ENCODE assay signal across 10 mouse cellular contexts in genomic region chr7:110787310-110787709, GRCm38 (mm10). TPM values are rescaled to one million over a fixed set of nuclear protein-coding genes. Genes with fewer than 3 reads are reported as not detected.
DNase-seq lines count a peak whose midpoint lies in the region; ATAC-seq and TF ChIP-seq lines count a peak whose summit lies in the region.
"Had no signal": no experiment of that assay in that cellular context is flagged by ENCODE, and none has a peak within 500 bp of the region (broad histone marks: within the 10 kb centered on the region; RNA-seq: fewer than 3 reads in every experiment).

No protein-coding gene starts in this region.

- H3K27ac ChIP-seq in lung, embryonic 14.5 days (ENCODE audit: low read depth), result no peak overlapping the region
- H3K27ac ChIP-seq in midbrain, postnatal 0 days (ENCODE audit: low read depth, low read length), result no peak overlapping the region

- 43% methylated on average over 6 of the region's 6 CpGs for WGBS in lung, embryonic 14.5 days
- 64% methylated on average over 6 of the region's 6 CpGs for whole genome bisulfite sequencing in midbrain, postnatal 0 days

- H3K9me3 ChIP-seq in lung, embryonic 14.5 days (ENCODE audit: low read depth, low read length), result no peaks in the 10 kb centered on the region
- no peaks in the 10 kb centered on the region for H3K9me3 ChIP-seq in midbrain, postnatal 0 days (ENCODE audit: low read length)

- no peak overlapping the region for H3K9ac ChIP-seq in lung, embryonic 14.5 days
- no peak overlapping the region for H3K9ac ChIP-seq in midbrain, postnatal 0 days (replicated peaks; ENCODE audit: low read length, poor library complexity, severe bottlenecking)

- peak; percentile 21; the same call in 1 of the 2 replicates for ATAC-seq in lung, embryonic 14.5 days (ENCODE audit: insufficient read depth)
- no peak for ATAC-seq in midbrain, postnatal 0 days (ENCODE audit: low FRiP score)

- H3K4me2 ChIP-seq in lung, embryonic 14.5 days, result no peak overlapping the region
- H3K4me2 ChIP-seq in midbrain, postnatal 0 days (ENCODE audit: low read depth, low read length, poor library complexity, severe bottlenecking), result no peak overlapping the region

- H3K4me3 ChIP-seq in lung, embryonic 14.5 days (ENCODE audit: low read depth, low read length), result no peak overlapping the region
- no peak overlapping the region for H3K4me3 ChIP-seq in midbrain, postnatal 0 days (ENCODE audit: low read depth, low read length)
- H3K4me3 ChIP-seq: erythroblast, embryonic 14.5 days had no signal

- no peaks in the 10 kb centered on the region for H3K27me3 ChIP-seq in lung, embryonic 14.5 days (ENCODE audit: insufficient read depth, low read length)
- H3K27me3 ChIP-seq in midbrain, postnatal 0 days (ENCODE audit: insufficient read depth, low read length), result no peaks in the 10 kb centered on the region

- intact Hi-C loops in gastrocnemius, postnatal 36 days (cut with DNase I), result no loop called here
- intact Hi-C loops in heart, postnatal 10 days (cut with DNase I), result loop anchor here (10.0 kb wide), 1 partner anchor 233 kb away; no protein-coding TSS in a partner anchor
- intact Hi-C loops in left cerebral cortex, postnatal 4 days (cut with DNase I), result no loop called here
- intact Hi-C loops in left cerebral cortex, postnatal 14 days (cut with DNase I), result no loop called here

- no peak for TF ChIP-seq CTCF in lung, embryonic 14.5 days (IDR thresholded peaks at IDR 0.05; ENCODE audit: low read depth)
- no peak for TF ChIP-seq CTCF in midbrain, postnatal 0 days (IDR thresholded peaks at IDR 0.05)

- H3K4me1 ChIP-seq in lung, embryonic 14.5 days (ENCODE audit: insufficient read depth), result peaks cover 7% of the 10 kb centered on the region; the same call in 1 of the 2 replicates
- H3K4me1 ChIP-seq in midbrain, postnatal 0 days (ENCODE audit: insufficient read depth, low read length), result no peaks in the 10 kb centered on the region

- no peaks in the 10 kb centered on the region for H3K36me3 ChIP-seq in lung, embryonic 14.5 days (ENCODE audit: insufficient read depth)
- H3K36me3 ChIP-seq in midbrain, postnatal 0 days (ENCODE audit: insufficient read depth, low read length), result peaks cover 4% of the 10 kb centered on the region

- peak; percentile 58 for DNase-seq in gastrocnemius, adult 18-20 months (ENCODE audit: low spot score)
- DNase-seq in gastrocnemius, postnatal 36 days, result no peak
- DNase-seq in 3T3-L1 (ENCODE audit: low read depth, low spot score), result peak; percentile 86
- DNase-seq in heart, postnatal 10 days, result peak; percentile 62 to 64
- peak; percentile 83 for DNase-seq in lung, embryonic 14.5 days
- no peak for DNase-seq in midbrain, postnatal 0 days (ENCODE audit: low spot score)
- no peak for DNase-seq in left cerebral cortex, postnatal 4 days
- DNase-seq in left cerebral cortex, postnatal 14 days (ENCODE audit: low spot score in 2 of 2), result no peak
- DNase-seq: liver had no signal

RNA-seq across cellular contexts. Expression of gene Ampd3, which starts 19.3 kb away (rescaled TPM):
- 10 to 100 TPM; 10.8 to 15.2 TPM for total RNA-seq in gastrocnemius, adult 18-20 months (2021)
- 1 to 10 TPM; 6.0 to 9.8 TPM for total RNA-seq in gastrocnemius, postnatal 36 days (2021)
- 10 to 100 TPM; 37.7 to 39.2 TPM for total RNA-seq in heart, postnatal 10 days (2021)
- 1.4 and 2.6 TPM in 2 replicates for polyA plus RNA-seq in lung, embryonic 14.5 days (2014; fragmentation: Nextera tagmentation; extraction: Ambion mirVana)
- 20.6 and 22.7 TPM in 2 replicates for total RNA-seq in midbrain, postnatal 0 days (2014; rRNA removed)
- polyA plus RNA-seq in midbrain, postnatal 0 days (2015; fragmentation: Nextera tagmentation; extraction: Ambion mirVana), result 13.2 and 16.2 TPM in 2 replicates
- 10 to 100 TPM; 18.5 to 19.5 TPM for total RNA-seq in left cerebral cortex, postnatal 4 days (2021)
- 10 to 100 TPM; 23.6 to 28.2 TPM for total RNA-seq in left cerebral cortex, postnatal 14 days (2021)

RNA-seq across cellular contexts. Expression of gene Rnf141, which starts 56.9 kb away (rescaled TPM):
- 10 to 100 TPM; 19.3 to 23.7 TPM for total RNA-seq in gastrocnemius, adult 18-20 months (2021)
- 10 to 100 TPM; 17.6 to 20.4 TPM for total RNA-seq in gastrocnemius, postnatal 36 days (2021)
- 10 to 100 TPM; 50.4 to 51.2 TPM for total RNA-seq in heart, postnatal 10 days (2021)
- polyA plus RNA-seq in lung, embryonic 14.5 days (2014; fragmentation: Nextera tagmentation; extraction: Ambion mirVana), result 37.1 and 39.1 TPM in 2 replicates
- total RNA-seq in midbrain, postnatal 0 days (2014; rRNA removed), result 88.5 and 133 TPM in 2 replicates
- 28.5 and 29.6 TPM in 2 replicates for polyA plus RNA-seq in midbrain, postnatal 0 days (2015; fragmentation: Nextera tagmentation; extraction: Ambion mirVana)
- total RNA-seq in left cerebral cortex, postnatal 4 days (2021), result 10 to 100 TPM; 85.2 to 93.9 TPM
- 10 to 100 TPM; 73.5 to 77.7 TPM for total RNA-seq in left cerebral cortex, postnatal 14 days (2021)

Comparison
In these comparisons a context has a peak if more than half of its experiments do, and no peak if none do; other contexts are left out.
1. DNase-seq: peak in gastrocnemius, adult 18-20 months (single experiment), 3T3-L1 (single experiment), heart, postnatal 10 days (2 of 2) and lung, embryonic 14.5 days (single experiment); none in gastrocnemius, postnatal 36 days (0 of 2), midbrain, postnatal 0 days (single experiment), left cerebral cortex, postnatal 4 days (single experiment) and left cerebral cortex, postnatal 14 days (0 of 2).